Mouse (Mus musculus) spleen, adult 2 months (tissue): ENCODE measurements around the gene Cib4. TPM values are rescaled to one million over a fixed set of nuclear protein-coding genes. Genes with fewer than 3 reads are reported as not detected.

Experiments
- DNase-seq, 2 experiments: peaks; one replicate each; pipeline versions ENCODE4 v3.0.0 to v3.0.0-alpha.2; 2012 to 2021; ENCODE audit warnings: low spot score in 2 of 2, low read depth in 1 of 2
- H3K27ac ChIP-seq: fragments of 200-500 bp; 2 replicates; pipeline ENCODE4 v1.5.1; 2012; ENCODE audit warnings: low read length, inconsistent platforms; ENCODE audit not compliant: insufficient read depth
- H3K27me3 ChIP-seq: fragments of 200-500 bp; 2 replicates; pipeline ENCODE4 v1.6.1; 2012; ENCODE audit warnings: mild to moderate bottlenecking, moderate library complexity, low read length, inconsistent platforms; ENCODE audit not compliant: control insufficient read depth, insufficient read depth
- H3K36me3 ChIP-seq: fragments of 200-500 bp; 2 replicates; pipeline ENCODE4 v1.6.1; 2012; ENCODE audit warnings: mild to moderate bottlenecking, low read length, inconsistent platforms; ENCODE audit not compliant: control insufficient read depth, insufficient read depth
- H3K4me1 ChIP-seq: fragments of 200-500 bp; 2 replicates; pipeline ENCODE4 v1.6.1; 2011; ENCODE audit warnings: inconsistent platforms; ENCODE audit not compliant: control insufficient read depth, insufficient read depth, insufficient read length
- H3K4me3 ChIP-seq: fragments of 200-500 bp; 2 replicates; pipeline ENCODE4 v1.5.1; 2011; ENCODE audit warnings: mild to moderate bottlenecking, inconsistent platforms; ENCODE audit not compliant: insufficient read depth, insufficient read length; ENCODE audit errors: extremely low read depth
- CTCF ChIP-seq: fragments of 200-500 bp; IDR thresholded peaks from 2 replicates; pipeline ENCODE4 v1.5.1; 2011; ENCODE audit warnings: mild to moderate bottlenecking, inconsistent platforms; ENCODE audit not compliant: insufficient read depth, insufficient read length, insufficient replicate concordance; ENCODE audit errors: extremely low read depth
- POLR2A ChIP-seq: fragments of 200-500 bp; IDR thresholded peaks from 2 replicates; pipeline ENCODE4 v1.6.1; 2011; ENCODE audit warnings: low read depth, low read length, inconsistent platforms
- WGBS: fragments of 180-500 bp; shearing (Covaris S2); methylation state at CpG from one replicate; pipeline ENCODE4 v1.1.7; 2018; 5-methylcytosine and 5-hydroxymethylcytosine counted together
- polyA plus RNA-seq: library from polyadenylated mRNA; depleted of rRNA; stranded (reverse); fragments of >200 nt; gene quantifications from 2 replicates; pipeline ENCODE4 v1.2.3, GENCODE M21; 2012

Gene Cib4
- polyA plus RNA-seq, 1 experiment = not detected

DNA sequence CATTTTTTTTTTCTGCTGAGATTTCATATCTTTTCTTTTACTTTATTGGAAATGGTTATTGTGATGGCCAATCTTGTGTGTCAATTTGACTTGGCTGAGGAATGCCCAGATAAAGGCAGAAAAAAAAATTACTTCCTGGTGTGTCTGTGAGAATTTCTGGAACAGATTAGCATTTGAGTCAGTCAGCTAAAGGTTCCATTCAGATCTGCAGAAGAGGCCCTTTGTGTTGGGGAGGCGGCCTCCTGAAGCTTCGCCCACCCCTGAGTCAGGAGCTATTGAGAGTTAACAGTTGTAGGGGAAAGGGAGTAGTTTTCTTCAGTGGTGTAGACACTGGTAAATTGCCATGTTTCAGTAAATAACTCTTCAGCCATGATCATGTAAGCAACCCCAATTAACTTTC is 50.3 kb downstream of the Cib4 start:
- 94% methylated on average over 2 of the region's 2 CpGs for WGBS
- no peaks in the 10 kb centered on the region for H3K4me1 ChIP-seq
- no peak overlapping the region for H3K4me3 ChIP-seq
- no peak for DNase-seq
- no peaks in the 10 kb centered on the region for H3K27me3 ChIP-seq
- no peaks in the 10 kb centered on the region for H3K36me3 ChIP-seq
- no peak overlapping the region for H3K27ac ChIP-seq
- TF ChIP-seq CTCF (no peak), POLR2A (no peak)

DNA sequence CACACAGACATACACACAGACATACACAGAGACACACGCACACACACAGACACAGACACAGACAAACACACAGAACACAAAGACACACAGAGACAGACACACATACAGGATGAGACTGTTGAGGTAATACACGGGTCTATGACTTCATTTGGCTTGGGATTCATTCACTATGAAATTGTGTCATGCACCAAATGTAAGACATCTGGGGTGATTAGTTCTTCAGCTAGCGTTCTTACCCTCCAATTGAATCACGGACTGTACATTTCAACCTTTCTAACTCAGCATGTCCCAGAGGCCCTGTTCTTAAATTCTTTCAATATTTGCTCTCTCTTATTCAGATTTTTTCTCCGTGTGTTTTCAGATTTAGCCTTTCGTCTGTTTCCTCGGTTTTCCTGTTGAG is 51.0 kb downstream of the Cib4 start:
- 89% methylated on average over 7 of the region's 7 CpGs for WGBS
- Histone ChIP-seq H3K4me1 (no peaks in the 10 kb centered on the region), H3K4me3 (no peak overlapping the region), H3K27me3 (no peaks in the 10 kb centered on the region), H3K36me3 (no peaks in the 10 kb centered on the region), H3K27ac (no peak overlapping the region)
- no peak for DNase-seq
- TF ChIP-seq CTCF (no peak), POLR2A (no peak)

DNA sequence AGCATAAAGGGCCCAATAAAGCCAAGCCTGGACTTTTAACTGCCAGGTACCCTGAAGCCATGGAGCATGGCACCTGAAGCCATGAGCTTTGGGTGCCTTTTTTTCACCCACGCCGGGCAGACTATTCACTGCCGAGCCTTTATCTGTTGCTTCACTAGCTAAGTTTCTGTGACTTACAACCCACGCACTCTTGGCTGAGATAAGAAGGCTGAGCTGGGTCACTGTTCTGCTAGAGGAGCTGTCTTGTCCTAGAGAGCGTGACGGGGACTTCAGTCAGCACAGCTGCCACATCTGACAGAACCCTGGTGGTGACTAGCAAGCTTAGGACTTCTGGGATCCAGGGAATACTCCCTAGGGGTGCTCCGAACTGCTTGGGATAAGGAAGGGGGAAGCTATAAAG is 51.9 kb downstream of the Cib4 start:
- TF ChIP-seq POLR2A = no peak
- TF ChIP-seq CTCF = no peak
- 75% methylated on average over 7 of the region's 7 CpGs for WGBS
- H3K27me3 ChIP-seq = no peaks in the 10 kb centered on the region

DNA sequence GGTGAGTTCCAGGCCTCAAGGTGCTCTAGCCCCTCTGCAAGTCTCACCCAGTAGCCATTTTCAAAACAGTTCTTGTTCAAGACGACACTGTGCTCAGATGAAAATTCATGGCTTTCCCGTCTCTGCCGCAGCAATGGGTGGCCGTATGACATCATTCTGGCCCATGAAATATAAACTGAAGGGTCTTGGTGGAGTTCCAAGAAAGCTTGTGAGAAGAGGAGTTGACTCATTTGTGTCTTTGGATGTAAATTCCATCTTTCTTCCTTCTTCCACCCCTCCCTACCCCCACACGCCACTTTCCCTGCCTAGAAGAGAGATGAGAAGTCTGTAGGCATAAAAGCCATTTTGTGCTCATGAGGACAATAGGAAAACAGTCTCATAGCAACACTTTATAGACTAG is 54.8 kb downstream of the Cib4 start:
- Histone ChIP-seq H3K27me3 (no peaks in the 10 kb centered on the region), H3K36me3 (no peaks in the 10 kb centered on the region), H3K4me1 (no peaks in the 10 kb centered on the region), H3K4me3 (no peak overlapping the region), H3K27ac (no peak overlapping the region)
- 84% methylated on average over 5 of the region's 5 CpGs for WGBS
- TF ChIP-seq POLR2A (no peak), CTCF (no peak)
- no peak for DNase-seq

More for the DNA sequence above, 51.9 kb downstream of the Cib4 start:
- Histone ChIP-seq H3K4me3 (no peak overlapping the region), H3K36me3 (no peaks in the 10 kb centered on the region), H3K27ac (no peak overlapping the region), H3K4me1 (no peaks in the 10 kb centered on the region)
- DNase-seq = no peak

DNA sequence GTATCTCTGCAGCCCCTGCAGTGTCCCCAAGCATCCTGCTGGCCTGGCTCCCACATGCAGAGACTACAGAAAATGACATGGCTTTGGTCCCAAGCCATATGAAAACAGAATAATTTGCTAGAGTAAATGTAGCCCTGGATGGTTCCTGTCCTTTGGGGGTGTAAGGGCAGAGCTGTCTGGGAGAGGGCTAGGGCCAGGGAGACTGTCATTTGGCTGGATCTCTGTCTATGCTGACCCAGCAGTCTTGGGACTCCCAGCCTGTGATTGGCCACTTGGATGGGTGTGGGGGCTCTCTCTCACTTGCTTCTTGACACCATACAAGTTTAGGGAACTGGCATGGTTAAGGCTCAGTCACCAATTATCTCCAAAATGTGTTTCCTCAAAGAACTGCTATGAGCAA is 55.4 kb downstream of the Cib4 start:
- H3K4me1 ChIP-seq = no peaks in the 10 kb centered on the region
- DNase-seq = no peak
- no peak overlapping the region for H3K4me3 ChIP-seq
- H3K36me3 ChIP-seq = no peaks in the 10 kb centered on the region
- H3K27ac ChIP-seq = no peak overlapping the region
- no peak for TF ChIP-seq POLR2A
- TF ChIP-seq CTCF = no peak
- H3K27me3 ChIP-seq = no peaks in the 10 kb centered on the region

DNA sequence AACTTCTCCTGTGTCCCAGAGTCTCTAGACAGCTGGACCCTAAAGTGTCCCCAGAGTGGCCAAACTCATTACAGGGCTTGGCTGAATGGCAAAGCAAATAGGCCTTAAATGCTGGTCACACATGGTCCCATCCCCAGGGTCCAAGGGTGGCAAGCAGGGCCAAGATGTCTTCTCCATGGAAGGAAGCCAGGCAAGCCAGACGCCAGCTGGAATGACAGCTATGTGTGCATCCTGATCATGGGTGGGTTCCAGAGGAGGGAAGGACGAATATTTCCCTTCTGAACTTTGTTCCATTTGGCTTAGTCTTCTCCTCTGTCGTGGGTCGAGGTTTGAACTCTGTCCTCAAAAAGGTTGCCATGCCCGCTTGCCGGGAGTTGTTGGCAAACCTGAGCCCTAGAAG is 60.5 kb downstream of the Cib4 start:
- no peak for DNase-seq
- WGBS = 80% methylated on average over 6 of the region's 6 CpGs
- TF ChIP-seq CTCF = no peak
- H3K27ac ChIP-seq = no peak overlapping the region
- H3K4me3 ChIP-seq = no peak overlapping the region
- H3K36me3 ChIP-seq = no peaks in the 10 kb centered on the region
- H3K27me3 ChIP-seq = no peaks in the 10 kb centered on the region
- no peaks in the 10 kb centered on the region for H3K4me1 ChIP-seq

DNA sequence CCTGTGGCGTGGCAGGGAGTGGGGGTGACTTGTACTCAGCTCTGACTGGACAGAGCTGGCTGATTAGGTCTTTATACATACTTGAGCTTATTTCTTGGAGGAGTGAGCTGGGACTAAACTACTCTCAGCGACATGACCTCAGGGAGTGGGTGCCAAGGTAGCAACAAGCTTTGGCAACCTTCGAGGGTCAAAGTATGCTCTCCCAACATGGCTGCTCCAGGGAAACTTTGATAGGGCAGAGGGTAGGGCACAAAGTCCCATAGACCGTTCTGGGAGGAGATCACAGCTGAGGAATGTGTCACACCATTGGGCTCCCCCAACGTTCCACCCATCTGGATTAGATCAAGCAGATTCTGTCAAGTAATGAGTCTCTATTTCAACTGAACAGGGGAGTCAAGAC is 61.0 kb downstream of the Cib4 start:
- Histone ChIP-seq H3K27me3 (no peaks in the 10 kb centered on the region), H3K36me3 (no peaks in the 10 kb centered on the region), H3K4me3 (no peak overlapping the region), H3K27ac (no peak overlapping the region), H3K4me1 (no peaks in the 10 kb centered on the region)
- no peak for TF ChIP-seq POLR2A
- TF ChIP-seq CTCF = no peak
- 78% methylated on average over 5 of the region's 5 CpGs for WGBS
- DNase-seq = no peak

DNA sequence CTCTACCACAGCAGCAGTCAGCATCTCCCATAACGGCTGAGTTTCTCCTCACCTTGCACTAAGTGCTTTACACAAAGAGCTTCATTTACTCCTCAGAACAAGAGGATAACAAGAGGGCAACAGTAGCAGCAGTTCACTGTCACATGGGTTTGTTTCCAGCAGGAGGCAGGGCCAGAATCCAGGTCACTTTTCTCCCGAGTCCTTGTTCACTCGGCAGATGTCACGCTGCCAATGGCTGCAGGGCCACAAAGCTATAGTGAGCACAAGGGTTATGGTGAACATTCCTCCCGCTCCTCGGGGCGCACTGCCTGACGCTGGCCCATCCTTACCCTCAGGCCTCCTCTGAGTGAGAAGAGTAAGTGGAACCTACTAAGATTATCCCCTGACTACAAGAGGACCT is 62.1 kb downstream of the Cib4 start:
- Histone ChIP-seq H3K36me3 (no peaks in the 10 kb centered on the region), H3K4me3 (no peak overlapping the region), H3K4me1 (no peaks in the 10 kb centered on the region), H3K27ac (no peak overlapping the region), H3K27me3 (no peaks in the 10 kb centered on the region)
- TF ChIP-seq CTCF (no peak), POLR2A (no peak)
- WGBS = 83% methylated on average over 8 of the region's 8 CpGs
- DNase-seq = no peak
